Mouse (Mus musculus) urinary bladder, postnatal 25 days (tissue): ENCODE results near the gene Hmcn1.

Experiments used
- DNase-seq: peaks from one replicate; pipeline ENCODE4 v3.0.0; 2022; ENCODE audit warnings: low spot score

Gene Hmcn1

DNA sequence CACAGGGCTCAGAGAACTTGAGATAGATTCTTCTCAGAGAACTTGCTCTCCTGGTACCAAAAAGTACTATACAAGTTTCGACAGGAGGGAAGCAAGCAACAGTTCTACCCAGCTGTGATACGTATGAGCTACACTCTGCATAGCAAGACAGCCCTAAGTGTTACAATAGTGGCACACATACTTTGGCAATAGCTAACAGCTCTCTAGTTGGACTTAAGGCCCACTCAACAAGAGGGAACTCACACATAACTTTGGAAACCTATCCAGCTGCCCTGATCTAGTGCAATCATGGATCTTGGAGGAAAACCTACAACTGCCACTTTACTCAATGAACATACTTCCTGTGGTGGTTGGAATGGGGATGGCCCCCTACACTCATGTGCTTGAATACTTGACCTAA, 480.2 kb downstream of the Hmcn1 start:
- DNase-seq, result no peak
